In the genomic region with DNA sequence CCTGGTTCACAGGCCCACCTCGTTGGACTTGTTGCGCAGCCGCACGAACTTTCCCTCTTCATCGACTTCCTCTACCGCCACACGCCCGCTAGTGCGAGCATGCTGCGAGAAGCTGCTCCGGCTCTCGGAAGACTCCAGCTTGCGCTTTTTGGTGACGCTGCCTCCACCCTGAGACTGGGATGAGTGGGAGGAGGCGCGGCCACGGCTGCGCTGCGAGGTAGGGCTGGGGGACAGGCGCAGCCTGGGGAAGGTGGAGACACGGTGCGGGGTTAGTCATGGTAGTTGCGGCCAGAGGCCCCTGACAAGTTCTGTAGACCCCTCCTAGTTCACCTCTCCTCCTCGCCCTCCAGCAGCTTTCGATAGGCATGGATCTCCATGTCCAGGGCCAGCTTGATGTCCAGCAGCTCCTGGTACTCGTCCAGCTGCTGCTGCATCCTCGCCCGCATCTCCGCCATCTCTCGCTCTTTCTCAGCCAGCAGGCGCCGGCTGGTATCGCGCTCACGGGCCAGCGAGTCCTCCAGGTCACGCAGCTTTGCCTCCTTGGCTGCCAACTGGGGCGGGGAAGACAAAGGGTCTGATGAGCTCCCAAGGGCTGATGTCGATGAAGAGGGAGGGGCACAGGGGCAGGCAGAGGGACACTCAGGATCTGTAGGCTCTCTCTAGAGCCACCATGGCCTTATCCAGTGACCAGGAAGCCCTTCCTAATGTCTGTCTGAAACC, we compare ENCODE assay signal across 7 mouse cellular contexts. TPM values are rescaled to one million over a fixed set of nuclear protein-coding genes. Genes with fewer than 3 reads are reported as not detected.
A peak's percentile ranks its signal among the peaks of the same experiment; 100 is the strongest.
DNase-seq lines count a peak whose midpoint lies in the region; ATAC-seq lines count a peak whose summit lies in the region.

No protein-coding gene starts in this region.

- ATAC-seq in hindbrain, embryonic 15.5 days (ENCODE audit: low FRiP score, low read depth): no peak
- ATAC-seq in neural tube, embryonic 13.5 days (ENCODE audit: low read depth): no peak

- DNase-seq in left cerebral cortex, postnatal 4 days: peak; percentile 78
- no peak for DNase-seq in left cerebral cortex, adult 11 months (ENCODE audit: low spot score)
- peak; percentile 69 for DNase-seq in embryo, embryonic 11 days
- DNase-seq in layer of hippocampus, postnatal 25 days (ENCODE audit: extremely low spot score in 1 of 2, low spot score in 1 of 2): no peak
- DNase-seq in urinary bladder, postnatal 25 days (ENCODE audit: low spot score): no peak

- intact Hi-C loops in left cerebral cortex, postnatal 4 days (cut with DNase I): no loop called here

- H3K27ac ChIP-seq in hindbrain, embryonic 15.5 days (replicated peaks): no peak overlapping the region
- H3K27ac ChIP-seq in neural tube, embryonic 13.5 days (replicated peaks): no peak overlapping the region

- peaks cover 24% of the 10 kb centered on the region for H3K36me3 ChIP-seq in hindbrain, embryonic 15.5 days
- peaks cover 21% of the 10 kb centered on the region for H3K36me3 ChIP-seq in neural tube, embryonic 13.5 days

- WGBS in hindbrain, embryonic 15.5 days: 20% methylated on average over 39 of the region's 39 CpGs
- 6% methylated on average over 39 of the region's 39 CpGs for WGBS in neural tube, embryonic 13.5 days

- peaks cover 50% of the 10 kb centered on the region for H3K27me3 ChIP-seq in hindbrain, embryonic 15.5 days
- H3K27me3 ChIP-seq in neural tube, embryonic 13.5 days: peaks cover 64% of the 10 kb centered on the region

- peak overlapping the region; percentile 26 for H3K4me2 ChIP-seq in hindbrain, embryonic 15.5 days
- H3K4me2 ChIP-seq in neural tube, embryonic 13.5 days: peak overlapping the region; percentile 44

- no peak overlapping the region for H3K9ac ChIP-seq in hindbrain, embryonic 15.5 days
- peak overlapping the region; percentile 49; the same call in 1 of the 2 replicates for H3K9ac ChIP-seq in neural tube, embryonic 13.5 days

- H3K9me3 ChIP-seq in hindbrain, embryonic 15.5 days: no peaks in the 10 kb centered on the region
- no peaks in the 10 kb centered on the region for H3K9me3 ChIP-seq in neural tube, embryonic 13.5 days

- H3K4me3 ChIP-seq in hindbrain, embryonic 15.5 days: no peak overlapping the region
- peak overlapping the region; percentile 18 for H3K4me3 ChIP-seq in neural tube, embryonic 13.5 days

- H3K4me1 ChIP-seq in hindbrain, embryonic 15.5 days (replicated peaks): no peaks in the 10 kb centered on the region; the same call in 1 of the 2 replicates
- H3K4me1 ChIP-seq in neural tube, embryonic 13.5 days (replicated peaks): peaks cover 30% of the 10 kb centered on the region

RNA-seq across cellular contexts. Expression of gene Sema4a, which starts 23.8 kb away (rescaled TPM):
- 10 to 100 TPM; 58.1 to 58.4 TPM for total RNA-seq in left cerebral cortex, postnatal 4 days (2021)
- 30.4 and 30.5 TPM in 2 replicates for polyA plus RNA-seq in hindbrain, embryonic 15.5 days (2015; fragmentation: Nextera tagmentation; extraction: Ambion mirVana)
- 19.7 and 21.8 TPM in 2 replicates for polyA plus RNA-seq in neural tube, embryonic 13.5 days (2015; fragmentation: Nextera tagmentation; extraction: Ambion mirVana)
- 10 to 100 TPM; 33.3 to 42.8 TPM for total RNA-seq in layer of hippocampus, postnatal 25 days (2021)

RNA-seq across cellular contexts. Expression of gene Lmna, which starts 25.0 kb away (rescaled TPM):
- total RNA-seq in left cerebral cortex, postnatal 4 days (2021): 10 to 100 TPM; 35.3 to 37.7 TPM
- 52.2 and 53.4 TPM in 2 replicates for polyA plus RNA-seq in hindbrain, embryonic 15.5 days (2015; fragmentation: Nextera tagmentation; extraction: Ambion mirVana)
- polyA plus RNA-seq in neural tube, embryonic 13.5 days (2015; fragmentation: Nextera tagmentation; extraction: Ambion mirVana): 41.9 and 45.3 TPM in 2 replicates
- total RNA-seq in layer of hippocampus, postnatal 25 days (2021): 10 to 100 TPM; 35.6 to 38.8 TPM

RNA-seq across cellular contexts. Expression of gene Mex3a, which starts 47.4 kb away (rescaled TPM):
- total RNA-seq in left cerebral cortex, postnatal 4 days (2021): 10 to 100 TPM; 80.5 to 87.8 TPM
- 26.4 and 28.6 TPM in 2 replicates for polyA plus RNA-seq in hindbrain, embryonic 15.5 days (2015; fragmentation: Nextera tagmentation; extraction: Ambion mirVana)
- 32.5 and 33.7 TPM in 2 replicates for polyA plus RNA-seq in neural tube, embryonic 13.5 days (2015; fragmentation: Nextera tagmentation; extraction: Ambion mirVana)
- total RNA-seq in layer of hippocampus, postnatal 25 days (2021): 1 to 10 TPM; 4.3 to 4.6 TPM

RNA-seq across cellular contexts. Expression of gene Slc25a44, which starts 59.8 kb away (rescaled TPM):
- 10 to 100 TPM; 43.7 to 47.7 TPM for total RNA-seq in left cerebral cortex, postnatal 4 days (2021)
- 34.7 and 40.4 TPM in 2 replicates for polyA plus RNA-seq in hindbrain, embryonic 15.5 days (2015; fragmentation: Nextera tagmentation; extraction: Ambion mirVana)
- polyA plus RNA-seq in neural tube, embryonic 13.5 days (2015; fragmentation: Nextera tagmentation; extraction: Ambion mirVana): 30.4 and 31.1 TPM in 2 replicates
- 10 to 100 TPM; 74.3 to 75.8 TPM for total RNA-seq in layer of hippocampus, postnatal 25 days (2021)

Comparison
In these comparisons a context has a peak if more than half of its experiments do, and no peak if none do; other contexts are left out.
1. DNase-seq: peak in left cerebral cortex, postnatal 4 days (single experiment) and embryo, embryonic 11 days (single experiment); none in left cerebral cortex, adult 11 months (single experiment), layer of hippocampus, postnatal 25 days (0 of 2) and urinary bladder, postnatal 25 days (single experiment).
2. RNA of gene Mex3a, which starts 47.4 kb away (total RNA-seq): 80.5 to 87.8 TPM in left cerebral cortex, postnatal 4 days; 4.3 to 4.6 TPM in layer of hippocampus, postnatal 25 days; every median in the first group is over 10 times any median in the second.